Mouse (Mus musculus) adrenal gland, postnatal 14 days (tissue): ENCODE data around the gene Ubac2. TPM values are rescaled to one million over a fixed set of nuclear protein-coding genes. Genes with fewer than 3 reads are reported as not detected.

Experiments used
- DNase-seq: peaks from one replicate; pipeline ENCODE4 v3.0.0; 2021; ENCODE audit warnings: mixed read lengths
- total RNA-seq: library from RNA; stranded (reverse); gene quantifications from 2 replicates; pipeline ENCODE4 v1.2.3, GENCODE M21; 2021

The Ubac2 gene
- total RNA-seq, 1 experiment from 2014 or later = 30.3 TPM

GRCm38 (mm10) chr14:121894511-121895135 lies 16.2 kb downstream of the Ubac2 start:
- no peak for DNase-seq

- no peak for DNase-seq
These were observed 16.9 kb downstream of the Ubac2 start for GRCm38 (mm10) chr14:121895316-121895715.

GRCm38 (mm10) chr14:121896126-121897090 lies 18.0 kb downstream of the Ubac2 start:
- no peak for DNase-seq

- no peak for DNase-seq
These were observed 19.4 kb downstream of the Ubac2 start for GRCm38 (mm10) chr14:121897773-121898172.

GRCm38 (mm10) chr14:121898509-121898908 lies 20.1 kb downstream of the Ubac2 start:
- DNase-seq = no peak

- no peak for DNase-seq
These were observed 20.7 kb downstream of the Ubac2 start for GRCm38 (mm10) chr14:121899071-121899470.

GRCm38 (mm10) chr14:121901511-121901910 lies 23.1 kb downstream of the Ubac2 start:
- no peak for DNase-seq

- no peak for DNase-seq
These were observed 25.0 kb downstream of the Ubac2 start for GRCm38 (mm10) chr14:121903381-121903876.

- no peak for DNase-seq
These were observed 26.3 kb downstream of the Ubac2 start for GRCm38 (mm10) chr14:121904754-121905153.

- DNase-seq = no peak
These were observed 28.0 kb downstream of the Ubac2 start for GRCm38 (mm10) chr14:121906341-121906991.

- no peak for DNase-seq
These were observed 28.7 kb downstream of the Ubac2 start for GRCm38 (mm10) chr14:121906992-121907681.

GRCm38 (mm10) chr14:121909868-121910267 lies 31.4 kb downstream of the Ubac2 start:
- no peak for DNase-seq

GRCm38 (mm10) chr14:121912501-121912900 lies 34.1 kb downstream of the Ubac2 start:
- DNase-seq = no peak

GRCm38 (mm10) chr14:121915143-121915542 lies 36.7 kb downstream of the Ubac2 start:
- no peak for DNase-seq

GRCm38 (mm10) chr14:121915621-121916020 lies 37.2 kb downstream of the Ubac2 start, which contains the start of gene Gpr18:
Gene Gpr18, minus strand, starts transcription at chr14:121915781.
- DNase-seq = no peak

- no peak for DNase-seq
These were observed 38.1 kb downstream of the Ubac2 start for GRCm38 (mm10) chr14:121916311-121917094.

GRCm38 (mm10) chr14:121918266-121918665 lies 39.8 kb downstream of the Ubac2 start:
- no peak for DNase-seq

- no peak for DNase-seq
These were observed 41.3 kb downstream of the Ubac2 start for GRCm38 (mm10) chr14:121919752-121920151.

- DNase-seq = peak; percentile 61
These were observed 42.2 kb downstream of the Ubac2 start for GRCm38 (mm10) chr14:121920511-121921124.

GRCm38 (mm10) chr14:121922016-121922415 lies 43.6 kb downstream of the Ubac2 start:
- DNase-seq = no peak

GRCm38 (mm10) chr14:121922731-121923130 lies 44.3 kb downstream of the Ubac2 start:
- no peak for DNase-seq
